Mouse (Mus musculus) embryonic facial prominence, embryonic 13.5 days (tissue): ENCODE data around the gene Tox3. TPM values are rescaled to one million over a fixed set of nuclear protein-coding genes. Genes with fewer than 3 reads are reported as not detected.
A peak's percentile ranks its signal among the peaks of the same experiment; 100 is the strongest.

ENCODE experiments used
- ATAC-seq: fragments of 200-750 bp; cut with Nextera tagmentation; 2 replicates; pipeline ENCODE4 v1.8.0; 2017; ENCODE audit warnings: low read depth; ENCODE audit not compliant: insufficient number of reproducible peaks, insufficient read depth, low FRiP score, low TSS enrichment
- H3K27ac ChIP-seq: fragments of 300-500 bp; sonication (generic); 2 replicates; pipeline ENCODE4 v1.5.1; 2015; ENCODE audit warnings: moderate library complexity, mild to moderate bottlenecking, inconsistent platforms
- H3K27me3 ChIP-seq: fragments of 300-500 bp; sonication (generic); 2 replicates; pipeline ENCODE4 v1.6.1; 2015; ENCODE audit warnings: mild to moderate bottlenecking, inconsistent platforms
- H3K36me3 ChIP-seq: fragments of 300-500 bp; sonication (generic); 2 replicates; pipeline ENCODE4 v1.6.1; 2015; ENCODE audit warnings: mild to moderate bottlenecking, inconsistent platforms
- H3K4me1 ChIP-seq: fragments of 300-500 bp; sonication (generic); 2 replicates; pipeline ENCODE4 v1.6.1; 2015; ENCODE audit warnings: inconsistent platforms
- H3K4me2 ChIP-seq: fragments of 300-500 bp; sonication (generic); 2 replicates; pipeline ENCODE4 v1.6.1; 2015; ENCODE audit warnings: moderate library complexity, mild to moderate bottlenecking, inconsistent platforms
- H3K4me3 ChIP-seq: fragments of 300-500 bp; sonication (generic); 2 replicates; pipeline ENCODE4 v1.5.1; 2015; ENCODE audit warnings: mild to moderate bottlenecking, inconsistent platforms
- H3K9ac ChIP-seq: fragments of 300-500 bp; sonication (generic); 2 replicates; pipeline ENCODE4 v1.6.1; 2015; ENCODE audit warnings: mild to moderate bottlenecking, inconsistent platforms
- H3K9me3 ChIP-seq: fragments of 300-500 bp; sonication (generic); 2 replicates; pipeline ENCODE4 v1.6.1; 2016; ENCODE audit warnings: inconsistent platforms
- WGBS: fragments of 180-500 bp; shearing (Covaris S2); methylation state at CpG from one replicate; pipeline ENCODE4 v1.1.7; 2015; ENCODE audit warnings: mixed read lengths; 5-methylcytosine and 5-hydroxymethylcytosine counted together
- polyA plus RNA-seq: library from polyadenylated mRNA; unstranded; fragments of >200 nt; fragmentation: Nextera tagmentation; extraction: Ambion mirVana; gene quantifications from 2 replicates; pipeline ENCODE4 v1.2.1, GENCODE M21; 2015

Tox3 gene
- polyA plus RNA-seq, 1 experiment from 2014 or later, result 5.0 TPM

GRCm38 (mm10) chr8:90322701-90323439 lies 25.3 kb downstream of the Tox3 start:
- ATAC-seq, result no peak
- no peak overlapping the region for H3K4me3 ChIP-seq
- 71% methylated on average over 8 of the region's 8 CpGs for WGBS
- H3K36me3 ChIP-seq, result no peaks in the 10 kb centered on the region
- no peaks in the 10 kb centered on the region for H3K27me3 ChIP-seq
- 0 out of 2 replicates have a peak, but pooled peaks cover 3% of the 10 kb centered on the region for H3K4me1 ChIP-seq
- no peak overlapping the region for H3K9ac ChIP-seq
- no peak overlapping the region for H3K27ac ChIP-seq
- no peak overlapping the region for H3K4me2 ChIP-seq
- H3K9me3 ChIP-seq, result no peaks in the 10 kb centered on the region

- H3K4me1 ChIP-seq, result 0 out of 2 replicates have a peak, but pooled peaks cover 3% of the 10 kb centered on the region
- no peak for ATAC-seq
- H3K9ac ChIP-seq, result no peak overlapping the region
- no peak overlapping the region for H3K4me2 ChIP-seq
- WGBS, result 96% methylated on average over 1 of the region's 1 CpGs
- H3K27ac ChIP-seq, result no peak overlapping the region
- H3K4me3 ChIP-seq, result no peak overlapping the region
- no peaks in the 10 kb centered on the region for H3K27me3 ChIP-seq
- H3K36me3 ChIP-seq, result no peaks in the 10 kb centered on the region
- H3K9me3 ChIP-seq, result no peaks in the 10 kb centered on the region
Observed at GRCm38 (mm10) chr8:90321255-90321654, 26.9 kb downstream of the Tox3 start.

GRCm38 (mm10) chr8:90314312-90314711 lies 33.8 kb downstream of the Tox3 start:
- no peak for ATAC-seq
- Histone ChIP-seq H3K4me1 (no peaks in the 10 kb centered on the region), H3K27me3 (no peaks in the 10 kb centered on the region), H3K27ac (no peak overlapping the region), H3K4me3 (no peak overlapping the region), H3K9me3 (no peaks in the 10 kb centered on the region), H3K9ac (no peak overlapping the region), H3K36me3 (no peaks in the 10 kb centered on the region), H3K4me2 (no peak overlapping the region)
- WGBS, result 85% methylated on average over 7 of the region's 7 CpGs

GRCm38 (mm10) chr8:90302951-90303350 lies 45.2 kb downstream of the Tox3 start:
- ATAC-seq, result no peak
- WGBS, result 59% methylated on average over 12 of the region's 12 CpGs
- no peak overlapping the region for H3K9ac ChIP-seq
- peaks cover 8% of the 10 kb centered on the region; the same call in 1 of the 2 replicates for H3K9me3 ChIP-seq
- H3K4me2 ChIP-seq, result peak overlapping the region; percentile 11; the same call in 1 of the 2 replicates
- H3K4me1 ChIP-seq, result peaks cover 33% of the 10 kb centered on the region
- no peak overlapping the region for H3K27ac ChIP-seq
- H3K36me3 ChIP-seq, result peaks cover 6% of the 10 kb centered on the region; the same call in 1 of the 2 replicates
- H3K27me3 ChIP-seq, result peaks cover 29% of the 10 kb centered on the region
- no peak overlapping the region for H3K4me3 ChIP-seq

- Histone ChIP-seq H3K27ac (peak overlapping the region; percentile 61; the same call in 1 of the 2 replicates), H3K4me3 (no peak overlapping the region), H3K27me3 (peaks cover 29% of the 10 kb centered on the region), H3K36me3 (peaks cover 6% of the 10 kb centered on the region; the same call in 1 of the 2 replicates), H3K4me1 (peaks cover 33% of the 10 kb centered on the region), H3K9me3 (peaks cover 8% of the 10 kb centered on the region; the same call in 1 of the 2 replicates), H3K9ac (no peak overlapping the region), H3K4me2 (peak overlapping the region; percentile 21)
- WGBS, result 24% methylated on average over 5 of the region's 5 CpGs
- peak; percentile 95 for ATAC-seq
Observed at GRCm38 (mm10) chr8:90302252-90302651, 45.9 kb downstream of the Tox3 start.

GRCm38 (mm10) chr8:90301543-90301942 lies 46.6 kb downstream of the Tox3 start:
- ATAC-seq, result no peak
- H3K9ac ChIP-seq, result no peak overlapping the region
- H3K9me3 ChIP-seq, result peaks cover 4% of the 10 kb centered on the region; the same call in 1 of the 2 replicates
- peaks cover 2% of the 10 kb centered on the region; the same call in 1 of the 2 replicates for H3K36me3 ChIP-seq
- H3K4me1 ChIP-seq, result peaks cover 36% of the 10 kb centered on the region
- H3K4me3 ChIP-seq, result no peak overlapping the region
- 31% methylated on average over 5 of the region's 5 CpGs for WGBS
- H3K4me2 ChIP-seq, result peak overlapping the region; percentile 11; the same call in 1 of the 2 replicates
- H3K27ac ChIP-seq, result peak overlapping the region; percentile 61; the same call in 1 of the 2 replicates
- peaks cover 29% of the 10 kb centered on the region for H3K27me3 ChIP-seq

- H3K9me3 ChIP-seq, result no peaks in the 10 kb centered on the region
Observed at GRCm38 (mm10) chr8:90300973-90301372, 47.2 kb downstream of the Tox3 start.

GRCm38 (mm10) chr8:90294061-90294460 lies 54.1 kb downstream of the Tox3 start:
- no peak overlapping the region for H3K9ac ChIP-seq
- H3K27ac ChIP-seq, result no peak overlapping the region
- no peak for ATAC-seq
- H3K4me2 ChIP-seq, result no peak overlapping the region
- no peaks in the 10 kb centered on the region for H3K36me3 ChIP-seq
- peaks cover 4% of the 10 kb centered on the region; the same call in 1 of the 2 replicates for H3K4me1 ChIP-seq
- no peaks in the 10 kb centered on the region for H3K9me3 ChIP-seq
- peaks cover 5% of the 10 kb centered on the region; the same call in 1 of the 2 replicates for H3K27me3 ChIP-seq
- WGBS, result 57% methylated on average over 3 of the region's 3 CpGs
- H3K4me3 ChIP-seq, result no peak overlapping the region

More at GRCm38 (mm10) chr8:90300973-90301372, 47.2 kb downstream of the Tox3 start:
- Histone ChIP-seq H3K4me2 (no peak overlapping the region), H3K27ac (no peak overlapping the region), H3K27me3 (peaks cover 29% of the 10 kb centered on the region), H3K36me3 (no peaks in the 10 kb centered on the region), H3K4me3 (no peak overlapping the region), H3K9ac (no peak overlapping the region), H3K4me1 (peaks cover 36% of the 10 kb centered on the region)
- WGBS, result 48% methylated on average over 2 of the region's 2 CpGs
- ATAC-seq, result no peak

- Histone ChIP-seq H3K27ac (no peak overlapping the region), H3K27me3 (no peaks in the 10 kb centered on the region), H3K36me3 (no peaks in the 10 kb centered on the region), H3K4me1 (no peaks in the 10 kb centered on the region), H3K9me3 (no peaks in the 10 kb centered on the region), H3K4me3 (no peak overlapping the region), H3K4me2 (no peak overlapping the region), H3K9ac (no peak overlapping the region)
- ATAC-seq, result no peak
- 91% methylated on average over 6 of the region's 6 CpGs for WGBS
Observed at GRCm38 (mm10) chr8:90290811-90291210, 57.3 kb downstream of the Tox3 start.

GRCm38 (mm10) chr8:90276722-90277121 lies 71.4 kb downstream of the Tox3 start:
- H3K9ac ChIP-seq, result no peak overlapping the region
- H3K27me3 ChIP-seq, result no peaks in the 10 kb centered on the region
- H3K4me1 ChIP-seq, result 0 out of 2 replicates have a peak, but pooled peaks cover 3% of the 10 kb centered on the region
- no peaks in the 10 kb centered on the region for H3K36me3 ChIP-seq
- ATAC-seq, result no peak
- no peak overlapping the region for H3K4me2 ChIP-seq
- 75% methylated on average over 9 of the region's 9 CpGs for WGBS
- H3K4me3 ChIP-seq, result no peak overlapping the region
- no peaks in the 10 kb centered on the region for H3K9me3 ChIP-seq
- H3K27ac ChIP-seq, result no peak overlapping the region

GRCm38 (mm10) chr8:90273182-90273581 lies 75.0 kb downstream of the Tox3 start:
- ATAC-seq, result no peak
- Histone ChIP-seq H3K9me3 (no peaks in the 10 kb centered on the region), H3K9ac (no peak overlapping the region), H3K4me3 (no peak overlapping the region), H3K27me3 (no peaks in the 10 kb centered on the region), H3K36me3 (no peaks in the 10 kb centered on the region), H3K4me1 (peaks cover 6% of the 10 kb centered on the region; the same call in 1 of the 2 replicates), H3K4me2 (no peak overlapping the region), H3K27ac (no peak overlapping the region)
- 61% methylated on average over 7 of the region's 7 CpGs for WGBS

- WGBS, result 92% methylated on average over 10 of the region's 10 CpGs
- Histone ChIP-seq H3K9ac (no peak overlapping the region), H3K9me3 (no peaks in the 10 kb centered on the region), H3K27ac (no peak overlapping the region), H3K36me3 (no peaks in the 10 kb centered on the region), H3K27me3 (no peaks in the 10 kb centered on the region), H3K4me1 (peaks cover 6% of the 10 kb centered on the region; the same call in 1 of the 2 replicates), H3K4me2 (no peak overlapping the region), H3K4me3 (no peak overlapping the region)
- no peak for ATAC-seq
Observed at GRCm38 (mm10) chr8:90271920-90272319, 76.2 kb downstream of the Tox3 start.
